Mouse (Mus musculus) bone marrow, adult 2 months (tissue): ENCODE data around the gene Chd4.

Experiments used
- CTCF ChIP-seq: fragments of 200-500 bp; IDR thresholded peaks from 2 replicates; pipeline ENCODE4 v1.5.1; 2011; ENCODE audit warnings: low read length, control low read depth; ENCODE audit not compliant: control insufficient read depth, insufficient read depth
- POLR2A ChIP-seq: fragments of 200-500 bp; IDR thresholded peaks from 2 replicates; pipeline ENCODE4 v1.6.1; 2011; ENCODE audit warnings: low read depth, mild to moderate bottlenecking, control low read depth, low read length, borderline replicate concordance; ENCODE audit not compliant: control insufficient read depth

GRCm38 (mm10) chr6:125156491-125156890, 60.7 kb downstream of the Chd4 start:
- TF ChIP-seq CTCF, result no peak
- no peak for TF ChIP-seq POLR2A
